Mouse (Mus musculus) lung, postnatal 0 days (tissue): ENCODE data around the gene Nfs1.

ENCODE experiments used
- CTCF ChIP-seq: IDR thresholded peaks from 2 replicates; pipeline ENCODE4 v1.5.1; 2016; ENCODE audit warnings: antibody characterized with exemption, mild to moderate bottlenecking
- EP300 ChIP-seq: IDR thresholded peaks from 2 replicates; pipeline ENCODE4 v1.6.1; 2016; ENCODE audit warnings: antibody characterized with exemption, mild to moderate bottlenecking, control low read depth

DNA sequence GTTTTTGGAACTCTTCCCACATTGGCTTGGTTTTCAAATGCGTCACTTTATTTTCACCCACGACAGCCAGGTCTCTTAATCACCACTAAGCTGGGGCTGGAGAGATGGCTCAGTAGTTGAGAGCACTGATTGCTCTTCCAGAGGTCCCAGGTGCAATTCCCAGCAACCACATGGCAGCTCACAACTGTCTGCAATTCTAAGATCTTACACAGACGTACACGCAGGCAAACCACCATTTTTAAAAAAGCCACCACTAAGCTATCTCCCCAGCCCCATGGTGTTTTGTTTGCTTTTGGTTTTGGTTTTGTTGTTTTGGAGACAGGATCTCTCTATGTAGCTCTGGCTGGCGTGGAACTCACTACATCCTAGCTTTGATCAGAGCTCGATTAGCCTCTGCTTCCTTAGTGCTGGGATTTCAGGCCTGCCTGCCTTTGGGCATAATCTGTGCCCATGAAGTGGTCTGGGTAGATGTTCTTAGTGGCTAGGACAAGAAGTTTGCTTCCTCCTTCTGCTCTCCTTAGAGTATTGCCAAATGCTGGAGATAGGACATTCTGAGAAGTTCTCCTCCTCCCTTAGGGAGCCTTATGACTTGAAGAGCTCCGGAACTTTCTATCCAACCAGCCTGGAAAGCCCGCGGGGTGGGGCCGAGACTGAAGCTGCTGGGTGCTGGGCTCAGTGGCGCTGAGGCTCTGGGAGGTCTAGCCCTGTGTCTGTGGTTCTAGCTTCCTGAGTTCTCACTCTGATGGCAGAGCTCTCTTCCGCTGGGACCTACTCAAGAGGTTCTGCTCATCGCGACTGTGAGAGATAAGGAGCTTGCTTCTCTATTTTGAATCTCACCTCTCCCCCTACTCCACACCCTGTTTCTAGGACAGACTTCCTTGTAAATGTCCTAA lies 46.3 kb upstream of the Nfs1 start:
- TF ChIP-seq EP300 (no peak), CTCF (no peak)
